Mouse (Mus musculus): ENCODE measurements around the gene Gsg1l.
A peak's percentile ranks its signal among the peaks of the same experiment; 100 is the strongest.

Gsg1l gene

GRCm38 (mm10) chr7:126082286-126082741 is at the start of gene Gsg1l:
Gsg1l (minus strand) TSS chr7:126082411.
- DNase-seq (ENCODE audit: low spot score), result no peak

- DNase-seq (ENCODE audit: low spot score), result no peak
Measured at GRCm38 (mm10) chr7:126127673-126128072, 45.5 kb upstream of the Gsg1l start.

- no peak for DNase-seq (ENCODE audit: low spot score)
Measured at GRCm38 (mm10) chr7:126126502-126126901, 44.3 kb upstream of the Gsg1l start.

GRCm38 (mm10) chr7:126121533-126121932 is 39.3 kb upstream of the Gsg1l start:
- DNase-seq (ENCODE audit: low spot score), result peak; percentile 18

GRCm38 (mm10) chr7:126119819-126120218 is 37.6 kb upstream of the Gsg1l start:
- DNase-seq (ENCODE audit: low spot score), result no peak

GRCm38 (mm10) chr7:126113263-126113662 is 31.1 kb upstream of the Gsg1l start:
- DNase-seq (ENCODE audit: low spot score), result no peak

- DNase-seq (ENCODE audit: low spot score), result no peak
Measured at GRCm38 (mm10) chr7:126111230-126111629, 29.0 kb upstream of the Gsg1l start.

- DNase-seq (ENCODE audit: low spot score), result no peak
Measured at GRCm38 (mm10) chr7:126109898-126110297, 27.7 kb upstream of the Gsg1l start.

GRCm38 (mm10) chr7:126100440-126100839 is 18.2 kb upstream of the Gsg1l start:
- no peak for DNase-seq (ENCODE audit: low spot score)

- no peak for DNase-seq (ENCODE audit: low spot score)
Measured at GRCm38 (mm10) chr7:126099835-126100234, 17.6 kb upstream of the Gsg1l start.

GRCm38 (mm10) chr7:126099163-126099775 is 17.1 kb upstream of the Gsg1l start:
- no peak for DNase-seq (ENCODE audit: low spot score)

GRCm38 (mm10) chr7:126097219-126097915 is 15.2 kb upstream of the Gsg1l start:
- DNase-seq (ENCODE audit: low spot score), result no peak

GRCm38 (mm10) chr7:126096596-126096995 is 14.4 kb upstream of the Gsg1l start:
- DNase-seq (ENCODE audit: low spot score), result no peak

GRCm38 (mm10) chr7:126094738-126095137 is 12.5 kb upstream of the Gsg1l start:
- DNase-seq (ENCODE audit: low spot score), result no peak

GRCm38 (mm10) chr7:126093162-126093561 is 11.0 kb upstream of the Gsg1l start:
- DNase-seq (ENCODE audit: low spot score), result no peak

GRCm38 (mm10) chr7:126089782-126090181 is 7.6 kb upstream of the Gsg1l start:
- peak; percentile 35 for DNase-seq (ENCODE audit: low spot score)

GRCm38 (mm10) chr7:126088155-126088554 is 5.9 kb upstream of the Gsg1l start:
- no peak for DNase-seq (ENCODE audit: low spot score)

- no peak for DNase-seq (ENCODE audit: low spot score)
Measured at GRCm38 (mm10) chr7:126087602-126088001, 5.4 kb upstream of the Gsg1l start.

GRCm38 (mm10) chr7:126086321-126086741 is 4.1 kb upstream of the Gsg1l start:
- DNase-seq (ENCODE audit: low spot score), result no peak

- DNase-seq (ENCODE audit: low spot score), result no peak
Measured at GRCm38 (mm10) chr7:126085154-126085553, 2.9 kb upstream of the Gsg1l start.

- no peak for DNase-seq (ENCODE audit: low spot score)
Measured at GRCm38 (mm10) chr7:126083980-126084348, 1.8 kb upstream of the Gsg1l start.

GRCm38 (mm10) chr7:126083341-126083979 is 1.2 kb upstream of the Gsg1l start:
- DNase-seq (ENCODE audit: low spot score), result no peak

- no peak for DNase-seq (ENCODE audit: low spot score)
Measured at GRCm38 (mm10) chr7:126081727-126082285, 405 bp downstream of the Gsg1l start.
